Mouse (Mus musculus) lung, embryonic 16.5 days (tissue): Measurements from ENCODE around the gene P2rx3. TPM values are rescaled to one million over a fixed set of nuclear protein-coding genes. Genes with fewer than 3 reads are reported as not detected.
A peak's percentile ranks its signal among the peaks of the same experiment; 100 is the strongest.

Experiments
- ATAC-seq: fragments of 200-750 bp; cut with Nextera tagmentation; 2 replicates; pipeline ENCODE4 v1.8.0; 2017; ENCODE audit warnings: low read depth, mild to moderate bottlenecking, moderate library complexity
- H3K27ac ChIP-seq: fragments of 300-500 bp; sonication (generic); 2 replicates; pipeline ENCODE4 v1.5.1; 2014; ENCODE audit warnings: mild to moderate bottlenecking, control low read depth, low read length
- H3K27me3 ChIP-seq: fragments of 300-500 bp; sonication (generic); 2 replicates; pipeline ENCODE4 v1.6.1; 2014; ENCODE audit warnings: low read depth, low read length, mixed read lengths; ENCODE audit not compliant: control insufficient read depth, insufficient read depth
- H3K36me3 ChIP-seq: fragments of 300-500 bp; sonication (generic); 2 replicates; pipeline ENCODE4 v1.6.1; 2014; ENCODE audit warnings: low read length; ENCODE audit not compliant: control insufficient read depth, insufficient read depth
- H3K4me1 ChIP-seq: fragments of 300-500 bp; sonication (generic); replicated peaks from 2 replicates; pipeline ENCODE4 v1.6.1; 2014; ENCODE audit warnings: low read length, mixed read lengths; ENCODE audit not compliant: control insufficient read depth, insufficient read depth
- H3K4me2 ChIP-seq: fragments of 300-500 bp; sonication (generic); 2 replicates; pipeline ENCODE4 v1.6.1; 2014; ENCODE audit warnings: low read depth, low read length, control low read depth
- H3K4me3 ChIP-seq: fragments of 300-500 bp; sonication (generic); 2 replicates; pipeline ENCODE4 v1.5.1; 2014; ENCODE audit warnings: mild to moderate bottlenecking, low read length, control low read depth
- H3K9ac ChIP-seq: fragments of 300-500 bp; sonication (generic); 2 replicates; pipeline ENCODE4 v1.6.1; 2014; ENCODE audit warnings: low read length, control low read depth
- H3K9me3 ChIP-seq: fragments of 300-500 bp; sonication (generic); 2 replicates; pipeline ENCODE4 v1.6.1; 2016; ENCODE audit warnings: low read length; ENCODE audit not compliant: control insufficient read depth
- WGBS: fragments of 180-500 bp; shearing (Covaris S2); extraction: QIAGEN DNeasy Blood & Tissue Kit; methylation state at CpG from one replicate; pipeline ENCODE4 v1.1.7; 2014; 5-methylcytosine and 5-hydroxymethylcytosine counted together
- polyA plus RNA-seq: library from polyadenylated mRNA; unstranded; fragments of >200 nt; fragmentation: Nextera tagmentation; extraction: Ambion mirVana; gene quantifications from 2 replicates; pipeline ENCODE4 v1.2.1, GENCODE M21; 2015

The P2rx3 gene
- polyA plus RNA-seq = 0.55 and 0.87 TPM in 2 replicates

DNA sequence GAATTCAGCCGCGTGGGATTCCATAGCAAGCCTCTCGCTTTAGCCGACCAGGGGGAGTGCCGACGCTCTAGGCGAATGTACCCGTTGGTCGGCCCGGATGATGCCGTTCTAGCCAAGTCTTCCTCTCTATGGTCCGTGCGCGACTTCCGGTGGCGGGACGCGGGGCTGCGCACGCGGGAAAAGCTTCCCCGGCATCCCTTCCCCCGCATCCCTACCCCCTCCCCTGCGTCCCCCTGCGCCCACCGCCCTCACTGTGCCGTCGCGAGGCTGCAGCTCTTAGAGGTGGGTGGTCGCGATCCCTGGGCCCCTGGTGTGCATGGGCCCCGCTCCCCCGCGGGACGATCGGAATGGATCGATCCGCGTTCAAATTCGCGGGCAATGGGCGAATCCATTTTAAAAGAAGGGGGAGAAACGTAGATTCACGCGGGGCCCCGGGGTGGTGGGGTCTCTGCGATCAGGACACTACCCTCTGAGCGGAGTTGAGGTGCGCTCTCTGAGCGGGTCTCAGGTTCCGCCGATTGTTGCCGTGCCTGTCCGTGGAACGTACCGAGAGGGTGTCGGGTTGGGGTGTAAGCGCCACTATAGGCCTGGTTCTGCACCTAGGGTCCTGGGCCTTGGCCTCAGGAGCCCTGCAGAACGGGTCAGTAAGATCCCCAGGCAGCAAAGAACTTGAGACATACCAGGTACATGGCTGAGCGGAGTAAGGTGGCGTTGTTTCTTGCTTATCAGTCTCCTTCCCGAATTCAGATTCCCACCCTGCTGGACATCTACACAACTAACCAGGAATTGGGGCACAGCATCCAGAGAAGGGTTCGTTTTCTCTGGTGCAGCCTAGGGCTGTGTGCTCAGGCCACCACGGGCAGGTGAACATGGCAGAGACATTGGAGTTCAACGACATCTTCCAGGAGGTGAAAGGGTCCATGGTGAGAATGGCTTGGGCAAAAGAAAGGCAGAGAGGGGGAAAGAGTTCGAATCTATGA is at the start of gene P2rx3, which contains the start of gene Ssrp1:
Gene P2rx3, minus strand, starts transcription at position 416 of the 980 bp plus-strand sequence.
Gene Ssrp1, plus strand, starts transcription at position 188 of the 980 bp plus-strand sequence.
- peaks cover 31% of the 10 kb centered on the region for H3K36me3 ChIP-seq
- peak; percentile 96 for ATAC-seq
- peak within 1 kb of the TSS; percentile 94 for H3K9ac ChIP-seq
- H3K27me3 ChIP-seq = no peaks in the 10 kb centered on the region
- H3K4me3 ChIP-seq = peak within 1 kb of the TSS; percentile 68
- peaks cover 13% of the 10 kb centered on the region for H3K4me1 ChIP-seq
- peak within 1 kb of the TSS; percentile 72 for H3K27ac ChIP-seq
- peak within 1 kb of the TSS; percentile 81 for H3K4me2 ChIP-seq
- WGBS = under 1% methylated on average over 63 of the region's 66 CpGs
- no peaks in the 10 kb centered on the region for H3K9me3 ChIP-seq

DNA sequence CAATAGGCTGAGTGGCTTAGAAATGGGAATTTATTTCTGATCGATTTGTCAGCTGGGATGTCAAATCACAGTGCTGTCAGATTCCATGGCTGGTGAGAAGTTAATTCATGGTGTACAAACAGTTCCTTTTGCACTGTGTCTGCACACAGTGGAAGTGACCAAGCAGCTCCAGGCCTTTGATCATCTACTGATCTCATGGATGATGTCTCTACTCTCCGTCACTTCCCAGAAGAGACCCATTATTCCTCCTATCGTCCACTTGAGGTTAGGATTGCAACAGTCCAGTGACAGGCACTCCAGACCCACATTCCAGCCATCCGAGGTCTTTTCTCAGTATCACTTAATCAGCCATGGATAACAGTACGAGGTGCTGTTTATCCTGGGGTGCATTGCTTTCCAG is 36.5 kb upstream of the P2rx3 start:
- no peaks in the 10 kb centered on the region for H3K9me3 ChIP-seq
- no peak overlapping the region for H3K9ac ChIP-seq
- no peak overlapping the region for H3K27ac ChIP-seq
- peaks cover 22% of the 10 kb centered on the region for H3K36me3 ChIP-seq
- H3K4me2 ChIP-seq = no peak overlapping the region
- H3K4me1 ChIP-seq = no peaks in the 10 kb centered on the region
- WGBS = 61% methylated on average over 5 of the region's 5 CpGs
- ATAC-seq = no peak
- H3K27me3 ChIP-seq = no peaks in the 10 kb centered on the region
- no peak overlapping the region for H3K4me3 ChIP-seq

DNA sequence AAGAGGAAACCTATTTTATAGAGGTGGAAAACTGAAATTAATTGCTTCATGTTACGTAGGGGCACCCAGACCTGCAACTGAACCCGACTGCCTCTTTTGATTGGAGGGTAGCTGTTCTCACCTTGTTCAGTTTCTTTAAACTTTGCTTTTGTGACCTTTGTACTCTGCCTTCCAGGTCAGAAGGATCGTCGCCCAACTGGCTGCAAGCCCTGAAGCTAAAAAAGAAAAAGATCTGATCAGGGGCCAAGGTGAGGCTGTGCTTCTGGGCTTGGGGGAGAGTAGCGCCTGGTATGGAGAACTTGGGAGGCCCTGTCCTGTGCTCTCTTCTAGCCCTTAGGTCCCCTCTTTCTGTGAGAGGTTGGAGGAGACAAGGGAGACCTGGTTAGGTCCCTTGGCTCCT is 34.7 kb upstream of the P2rx3 start:
- H3K27ac ChIP-seq = no peak overlapping the region
- 87% methylated on average over 5 of the region's 5 CpGs for WGBS
- no peak for ATAC-seq
- no peak overlapping the region for H3K9ac ChIP-seq
- peaks cover 22% of the 10 kb centered on the region for H3K36me3 ChIP-seq
- no peak overlapping the region for H3K4me3 ChIP-seq
- peaks cover 4% of the 10 kb centered on the region; the same call in 1 of the 2 replicates for H3K4me1 ChIP-seq
- no peak overlapping the region for H3K4me2 ChIP-seq
- no peaks in the 10 kb centered on the region for H3K9me3 ChIP-seq
- H3K27me3 ChIP-seq = no peaks in the 10 kb centered on the region

DNA sequence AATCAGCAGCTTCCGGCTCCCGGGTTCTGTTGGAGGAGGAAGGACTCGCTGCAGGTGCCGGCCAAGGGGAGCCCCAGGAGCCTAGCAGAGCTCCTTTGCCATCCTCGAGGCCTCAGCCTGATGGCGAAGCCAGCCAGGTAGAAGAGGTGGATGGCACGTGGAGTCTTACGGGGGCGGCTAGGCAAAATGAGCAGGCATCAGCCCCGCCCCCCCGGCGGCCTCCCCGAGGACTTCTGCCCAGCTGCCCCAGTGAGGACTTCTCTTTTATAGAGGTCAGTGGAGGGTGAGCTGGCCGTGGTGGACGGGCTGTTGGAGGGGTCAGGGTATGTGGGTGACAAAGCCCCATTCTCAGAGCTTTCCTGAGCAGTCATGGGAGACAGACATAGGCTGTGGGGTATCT is 32.8 kb upstream of the P2rx3 start:
- Histone ChIP-seq H3K9me3 (no peaks in the 10 kb centered on the region), H3K27me3 (no peaks in the 10 kb centered on the region), H3K4me3 (no peak overlapping the region), H3K36me3 (peaks cover 22% of the 10 kb centered on the region), H3K27ac (no peak overlapping the region), H3K4me2 (no peak overlapping the region), H3K4me1 (peaks cover 4% of the 10 kb centered on the region; the same call in 1 of the 2 replicates), H3K9ac (no peak overlapping the region)
- no peak for ATAC-seq
- WGBS = 71% methylated on average over 15 of the region's 15 CpGs

DNA sequence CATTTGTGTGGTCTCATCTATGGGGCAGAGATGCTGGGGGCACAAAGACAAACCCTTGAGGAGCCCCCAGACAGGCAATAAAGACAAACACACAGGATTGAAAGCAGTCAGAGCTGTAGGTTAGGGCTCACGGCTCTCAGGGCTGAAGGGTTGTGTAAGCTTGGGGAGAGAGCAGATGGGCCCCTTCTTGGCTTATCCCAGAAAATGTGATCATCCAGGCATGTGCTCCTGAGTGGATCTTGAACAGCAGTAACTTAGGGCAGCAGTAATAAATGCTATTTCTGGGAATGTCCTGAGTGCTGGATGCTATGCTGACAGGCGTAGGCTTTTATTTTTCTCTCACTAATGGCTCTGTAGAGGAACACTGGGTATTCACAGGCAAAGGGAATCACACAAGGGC is 31.4 kb upstream of the P2rx3 start:
- Histone ChIP-seq H3K4me1 (peaks cover 4% of the 10 kb centered on the region; the same call in 1 of the 2 replicates), H3K36me3 (peaks cover 29% of the 10 kb centered on the region), H3K4me2 (no peak overlapping the region), H3K9ac (no peak overlapping the region), H3K27ac (no peak overlapping the region), H3K4me3 (no peak overlapping the region), H3K27me3 (no peaks in the 10 kb centered on the region), H3K9me3 (no peaks in the 10 kb centered on the region)
- 72% methylated on average over 2 of the region's 2 CpGs for WGBS
- no peak for ATAC-seq

DNA sequence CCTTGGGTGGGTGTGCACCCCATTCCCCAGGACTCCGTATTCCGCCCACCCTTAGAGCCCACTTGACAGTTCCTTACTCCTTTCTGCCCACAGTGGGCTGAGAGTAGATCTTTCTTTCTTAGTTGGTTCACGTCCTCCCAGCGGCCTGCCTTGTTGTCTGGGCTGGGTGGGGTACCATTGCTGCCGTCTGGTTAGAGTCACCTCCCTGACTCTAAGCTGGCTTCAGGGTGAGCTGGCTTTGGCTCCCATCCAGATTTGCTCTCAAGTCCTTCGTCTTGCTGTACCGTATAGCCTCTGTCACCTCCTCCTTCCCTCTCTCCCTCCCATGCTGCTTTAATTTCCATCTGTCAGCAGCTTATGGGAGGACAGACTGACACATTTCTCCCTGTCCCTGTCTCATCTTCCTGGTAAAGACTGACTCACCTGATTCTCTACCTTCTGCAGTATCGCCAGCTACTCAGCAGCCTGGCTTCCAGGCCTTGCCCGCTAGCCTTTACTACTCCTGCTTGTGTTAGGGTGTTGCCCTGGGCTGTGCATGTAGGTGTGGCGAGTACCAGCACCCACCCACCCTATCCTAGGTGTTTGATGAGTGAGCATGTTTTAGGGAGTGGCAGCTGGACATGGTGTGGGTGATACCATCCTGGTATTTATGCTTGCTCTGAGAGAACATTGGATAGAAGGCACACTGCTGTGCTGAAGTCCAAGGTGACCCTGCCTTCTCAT is 30.8 kb upstream of the P2rx3 start:
- no peak overlapping the region for H3K27ac ChIP-seq
- peak; percentile 58; the same call in 1 of the 2 replicates for ATAC-seq
- peaks cover 4% of the 10 kb centered on the region; the same call in 1 of the 2 replicates for H3K4me1 ChIP-seq
- 56% methylated on average over 10 of the region's 10 CpGs for WGBS
- H3K9ac ChIP-seq = no peak overlapping the region; the same call in 1 of the 2 replicates
- H3K36me3 ChIP-seq = peaks cover 34% of the 10 kb centered on the region
- no peak overlapping the region for H3K4me3 ChIP-seq
- no peaks in the 10 kb centered on the region for H3K9me3 ChIP-seq
- H3K27me3 ChIP-seq = no peaks in the 10 kb centered on the region
- no peak overlapping the region for H3K4me2 ChIP-seq

DNA sequence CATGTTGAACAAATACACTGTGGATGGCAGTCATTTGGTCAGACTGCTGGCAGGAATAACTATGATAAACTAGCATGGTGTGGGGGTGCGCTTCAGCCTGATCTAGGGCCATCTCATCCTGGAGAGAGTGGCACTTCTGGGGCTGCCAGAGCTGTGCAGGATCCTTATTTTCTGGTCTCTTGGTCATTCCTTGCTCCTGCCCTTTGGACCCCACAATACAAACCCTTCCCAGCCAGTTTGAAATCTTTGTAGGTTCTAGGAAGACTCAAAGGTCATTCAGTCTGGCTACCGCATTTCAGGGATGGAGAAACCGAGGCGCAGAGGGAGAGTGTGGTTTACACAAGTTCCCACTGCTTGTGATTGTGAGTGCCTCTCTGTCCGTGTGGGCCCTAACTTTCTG is 29.7 kb upstream of the P2rx3 start:
- Histone ChIP-seq H3K9me3 (no peaks in the 10 kb centered on the region), H3K4me3 (no peak overlapping the region), H3K27me3 (no peaks in the 10 kb centered on the region), H3K9ac (no peak overlapping the region), H3K4me1 (peaks cover 4% of the 10 kb centered on the region; the same call in 1 of the 2 replicates), H3K4me2 (no peak overlapping the region), H3K27ac (no peak overlapping the region), H3K36me3 (peaks cover 30% of the 10 kb centered on the region)
- 92% methylated on average over 5 of the region's 5 CpGs for WGBS
- ATAC-seq = no peak

DNA sequence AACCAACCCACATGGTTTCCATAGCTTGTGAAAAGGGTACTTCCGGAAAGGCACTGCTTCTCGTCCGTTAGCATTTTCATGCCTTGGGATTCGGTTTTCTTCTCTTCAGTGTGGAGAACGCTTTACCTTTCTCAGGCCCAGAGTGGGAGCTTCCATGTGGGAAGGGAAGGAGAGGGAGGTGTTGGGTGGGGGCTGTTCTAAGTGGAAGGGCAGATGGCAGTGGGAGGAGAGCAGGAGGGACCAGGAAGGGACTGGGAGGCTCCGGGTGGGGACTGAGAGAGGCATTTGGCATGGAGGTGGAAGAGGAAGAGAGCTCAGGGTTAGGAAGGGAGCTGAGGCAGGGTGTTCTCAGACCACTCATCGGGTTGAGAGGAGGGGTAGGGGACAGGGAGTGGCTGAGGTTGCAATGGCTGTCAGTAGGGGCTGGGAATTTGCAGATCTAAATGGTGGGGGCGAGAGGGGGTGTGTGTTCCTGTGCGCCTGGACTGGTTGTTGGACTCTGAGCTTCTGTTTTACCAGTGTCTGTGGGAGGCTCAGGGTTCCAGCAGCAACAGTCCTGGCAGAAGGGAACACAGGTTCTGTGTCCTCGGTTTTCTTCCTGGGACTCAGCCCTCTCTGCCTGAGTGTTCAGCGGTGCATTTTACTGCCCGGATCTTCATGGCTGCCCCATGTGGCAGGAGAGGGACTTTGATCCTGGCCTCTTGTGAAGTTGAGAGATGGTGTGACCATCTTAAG is 28.0 kb upstream of the P2rx3 start:
- no peak overlapping the region for H3K27ac ChIP-seq
- no peak overlapping the region for H3K4me2 ChIP-seq
- no peak overlapping the region for H3K4me3 ChIP-seq
- no peaks in the 10 kb centered on the region for H3K27me3 ChIP-seq
- WGBS = 79% methylated on average over 12 of the region's 12 CpGs
- H3K4me1 ChIP-seq = peaks cover 12% of the 10 kb centered on the region; the same call in 1 of the 2 replicates
- no peak for ATAC-seq
- no peak overlapping the region for H3K9ac ChIP-seq
- H3K36me3 ChIP-seq = peaks cover 16% of the 10 kb centered on the region
- no peaks in the 10 kb centered on the region for H3K9me3 ChIP-seq
